Mouse (Mus musculus) frontal cortex, adult 2 months (tissue): ENCODE data around the gene Bcl2l12. TPM values are rescaled to one million over a fixed set of nuclear protein-coding genes. Genes with fewer than 3 reads are reported as not detected.
A peak's percentile ranks its signal among the peaks of the same experiment; 100 is the strongest.

Source experiments
- DNase-seq, 2 experiments: peaks; one replicate each; pipeline ENCODE4 v3.0.0; 2022; ENCODE audit warnings: low spot score in 1 of 2; ENCODE audit errors: extremely low spot score in 1 of 2
- polyA plus RNA-seq: library from polyadenylated mRNA; depleted of rRNA; stranded (reverse); fragments of >200 nt; gene quantifications from 2 replicates; pipeline ENCODE4 v1.2.3, GENCODE M21; 2012

The Bcl2l12 gene
- polyA plus RNA-seq, 1 experiment: 5.4 TPM

DNA sequence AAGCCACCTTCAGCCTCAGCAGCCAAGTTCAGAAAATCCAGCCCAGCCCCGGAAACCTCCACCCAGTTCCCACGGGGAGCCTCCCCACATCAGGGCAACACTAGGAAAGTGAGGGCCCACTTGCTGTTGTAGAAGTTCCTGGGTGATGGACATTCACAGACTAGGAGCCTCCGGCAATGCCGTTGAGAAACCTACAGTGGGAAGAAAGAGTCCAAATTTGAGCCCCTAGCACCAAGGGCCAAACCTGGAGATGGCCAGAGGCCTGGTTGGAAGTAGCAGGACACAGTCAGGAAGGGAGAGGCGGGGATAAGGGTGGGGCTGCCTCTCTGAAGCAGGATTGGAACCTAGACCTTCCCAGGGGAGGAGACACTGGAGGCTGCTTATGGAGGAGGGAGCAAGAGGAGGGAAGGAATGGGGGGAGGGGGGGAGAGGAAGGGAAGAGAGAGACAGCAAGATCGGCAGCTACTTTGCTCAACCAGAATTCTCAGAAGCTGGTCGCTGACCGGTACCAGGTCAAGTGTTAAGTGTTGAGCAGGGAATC, 20.6 kb upstream of the Bcl2l12 start:
- peak in 1 of 2 experiments; percentile 34 for DNase-seq

DNA sequence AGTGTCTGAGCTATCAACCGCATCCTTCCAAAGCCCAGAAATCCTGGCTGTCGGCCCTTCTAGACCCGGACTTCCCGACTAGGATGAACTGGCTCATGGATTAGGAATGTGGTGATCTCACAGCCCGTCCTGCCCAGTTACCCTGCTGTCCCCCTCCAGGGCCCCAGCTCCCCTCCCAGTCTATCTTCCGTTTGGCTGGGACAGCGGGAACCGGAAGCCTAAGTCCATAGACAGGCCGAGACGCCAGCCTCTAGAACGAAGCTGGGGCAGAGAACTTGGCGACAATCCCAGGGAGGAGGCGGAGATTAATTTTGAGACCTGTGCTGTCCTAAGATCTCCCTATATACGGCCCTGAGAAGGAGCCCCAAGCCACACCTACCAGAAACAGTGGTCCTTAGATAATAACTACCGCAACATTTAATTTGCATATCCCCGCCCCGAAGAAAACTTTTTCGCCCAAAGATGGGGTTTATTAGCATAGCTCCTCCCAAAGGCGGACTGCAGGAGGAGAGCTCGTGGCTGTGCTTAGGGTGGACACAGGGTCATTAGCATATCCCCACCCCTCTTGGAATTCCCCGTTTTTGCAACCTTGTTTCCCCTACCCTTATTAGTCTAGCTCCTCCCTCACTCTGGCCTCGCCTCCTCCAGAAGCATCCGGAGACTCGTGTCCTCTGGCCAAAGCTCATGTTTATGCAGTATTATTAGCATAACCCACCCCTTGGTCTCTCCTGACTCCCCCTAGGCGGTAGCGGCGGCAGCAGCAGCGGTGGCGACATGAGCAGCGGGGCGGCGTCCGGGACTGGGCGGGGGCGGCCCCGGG, 18.9 kb upstream of the Bcl2l12 start, which contains the start of gene Rras:
TSS of gene Rras (plus strand) at position 720 of the 820 bp plus-strand sequence.
- peak; percentile 87 to 93 for DNase-seq

DNA sequence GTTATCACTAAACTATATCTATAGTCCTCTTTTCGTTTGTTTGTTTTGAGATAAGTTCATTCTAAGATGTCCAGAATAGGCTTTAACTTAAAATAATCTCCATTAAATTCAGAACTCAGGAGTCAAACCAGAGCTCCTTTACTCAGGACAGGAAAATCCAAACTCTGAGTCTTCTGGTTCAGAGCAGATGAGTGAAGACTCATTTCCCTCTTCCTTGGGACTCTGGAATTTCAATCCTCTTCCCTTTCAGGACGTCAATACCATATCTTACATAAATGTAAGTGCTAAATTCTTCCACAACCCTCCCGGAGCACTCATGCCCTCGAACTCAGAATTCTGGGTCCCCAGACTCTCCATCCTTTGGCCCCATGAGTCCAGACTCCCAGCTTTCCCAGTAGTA, 18.2 kb upstream of the Bcl2l12 start:
- DNase-seq: no peak

DNA sequence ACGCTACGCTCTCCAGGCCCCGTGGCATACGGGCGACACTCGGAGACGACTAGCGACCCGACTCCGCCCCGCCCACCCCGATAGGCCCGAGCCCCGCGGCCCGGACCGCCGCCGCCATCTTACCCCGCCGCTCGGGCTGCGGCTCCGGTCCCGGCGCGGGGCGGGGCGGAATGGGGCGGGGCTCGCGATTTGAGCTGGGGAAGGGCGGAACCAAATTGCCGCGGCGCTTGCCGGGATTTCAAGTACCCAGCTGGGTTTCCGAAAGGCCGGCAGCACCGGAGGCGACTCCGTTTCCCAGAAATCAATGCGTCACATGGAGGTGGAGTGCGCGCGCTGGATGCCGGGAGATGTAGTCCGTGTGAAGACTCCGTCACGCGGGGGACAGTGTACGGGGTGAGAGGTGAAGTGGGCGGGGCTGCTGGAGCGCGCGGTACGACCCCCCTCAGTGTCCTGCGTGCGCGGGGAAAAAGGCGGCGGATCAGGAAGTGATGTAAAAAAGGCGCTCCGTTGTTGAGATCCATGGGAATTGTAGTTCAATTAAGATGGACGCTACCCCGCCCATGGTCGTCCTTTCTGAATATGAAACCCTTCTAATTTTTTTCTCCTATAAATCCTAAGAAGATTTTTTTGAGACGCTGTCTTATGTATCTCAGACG, 17.6 kb upstream of the Bcl2l12 start, which contains the start of gene Scaf1:
TSS of gene Scaf1 (minus strand) at position 407 of the 656 bp plus-strand sequence.
- peak; percentile 100 for DNase-seq

DNA sequence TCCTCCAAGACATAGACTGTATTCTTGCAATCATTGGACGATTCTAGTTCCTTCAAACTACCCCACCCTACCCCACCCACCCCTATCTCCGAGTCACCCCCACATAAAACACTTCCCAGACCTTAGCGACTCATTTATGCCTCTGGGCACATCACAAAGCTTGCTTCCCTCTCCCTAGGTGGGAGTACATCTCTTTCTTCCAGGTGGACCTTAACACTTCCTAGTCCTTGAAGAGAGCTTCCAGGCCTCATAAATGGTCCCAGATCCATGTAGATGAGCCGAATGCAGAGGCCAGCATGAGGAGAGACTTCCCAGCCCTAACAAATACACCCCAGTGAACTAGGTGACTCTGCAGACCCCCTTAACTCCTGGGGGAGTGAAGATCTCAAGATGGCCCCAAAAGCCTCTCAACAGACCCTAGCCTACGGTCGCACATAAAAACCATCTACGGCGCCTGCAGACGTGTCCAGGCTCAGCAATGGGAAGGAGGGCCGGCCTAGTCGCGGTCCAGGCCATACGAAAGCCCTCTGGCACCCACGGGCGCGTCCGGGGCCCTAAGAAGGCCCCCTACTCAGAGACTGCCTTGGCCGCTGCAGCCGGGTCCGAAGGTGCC, 16.9 kb upstream of the Bcl2l12 start:
- DNase-seq: no peak

DNA sequence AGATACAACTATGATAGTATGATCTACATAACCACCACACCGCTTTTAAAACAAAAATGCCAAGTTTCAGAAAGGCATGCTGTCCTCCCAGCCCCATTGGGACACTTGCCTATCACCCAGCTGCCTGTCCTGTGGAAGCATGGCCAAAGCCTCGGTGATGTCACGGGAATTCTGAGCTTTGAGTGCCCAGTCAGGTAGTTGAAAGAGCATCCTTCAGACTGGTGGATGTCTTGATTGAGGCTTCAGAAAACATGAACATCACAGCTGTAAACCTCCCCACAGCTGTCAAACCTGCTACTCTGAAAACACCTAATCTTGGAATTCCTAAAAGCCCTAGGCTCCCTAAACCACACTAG, 15.6 kb upstream of the Bcl2l12 start:
- DNase-seq: no peak

DNA sequence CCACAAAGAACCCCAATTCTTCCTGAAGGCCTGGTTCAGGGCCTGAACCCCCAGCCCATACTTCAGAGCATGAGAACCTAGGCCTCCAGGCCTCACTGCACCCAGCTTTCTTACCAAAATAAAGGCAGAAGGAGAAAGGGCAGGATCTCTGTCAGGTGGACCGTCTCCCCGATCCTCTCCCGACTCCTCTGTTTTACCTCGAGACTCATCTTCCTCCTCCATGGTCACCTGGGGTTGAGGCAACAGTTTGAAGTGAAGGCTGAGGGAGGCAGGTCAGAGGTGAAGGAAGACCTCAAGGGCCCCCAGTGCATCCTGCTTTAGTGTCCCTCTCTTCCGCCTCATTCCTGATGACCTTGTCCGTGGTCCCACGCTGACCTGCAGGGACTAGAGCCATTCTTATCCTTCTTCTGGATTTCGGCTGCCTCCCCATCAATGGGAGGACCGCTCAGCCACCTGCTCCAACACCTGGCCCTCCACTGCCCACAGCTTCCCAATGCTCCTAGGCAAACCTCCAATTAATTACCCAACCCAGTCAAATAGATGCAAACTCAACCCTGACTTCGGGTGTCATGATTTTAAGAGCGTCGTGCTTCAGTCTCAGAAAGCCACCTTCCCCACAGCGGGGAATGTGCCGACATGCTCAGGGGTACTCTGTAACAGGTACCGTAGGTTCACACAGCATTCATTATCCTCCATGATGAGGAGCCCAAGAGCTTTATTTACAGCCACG, 15.0 kb upstream of the Bcl2l12 start:
- no peak for DNase-seq

DNA sequence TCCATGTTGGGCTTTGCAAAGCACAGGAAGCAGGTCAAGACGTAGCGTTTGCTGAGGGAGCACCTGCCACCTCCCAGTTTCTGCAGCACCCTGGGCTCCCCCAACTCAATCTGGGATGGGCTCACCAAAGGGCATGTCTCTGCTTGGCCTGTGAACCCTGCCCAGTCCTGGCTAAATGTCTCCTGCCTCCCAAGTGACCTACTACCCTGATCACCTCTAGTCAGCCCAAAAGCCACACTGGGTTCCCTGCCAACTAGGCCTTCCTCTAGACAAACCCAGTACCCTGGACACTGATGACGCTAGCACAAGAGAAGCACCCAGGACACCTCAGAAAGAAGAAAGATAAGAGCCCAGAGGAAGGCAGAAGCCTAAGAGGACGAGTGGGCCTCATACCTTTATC, 14.3 kb upstream of the Bcl2l12 start:
- no peak for DNase-seq

DNA sequence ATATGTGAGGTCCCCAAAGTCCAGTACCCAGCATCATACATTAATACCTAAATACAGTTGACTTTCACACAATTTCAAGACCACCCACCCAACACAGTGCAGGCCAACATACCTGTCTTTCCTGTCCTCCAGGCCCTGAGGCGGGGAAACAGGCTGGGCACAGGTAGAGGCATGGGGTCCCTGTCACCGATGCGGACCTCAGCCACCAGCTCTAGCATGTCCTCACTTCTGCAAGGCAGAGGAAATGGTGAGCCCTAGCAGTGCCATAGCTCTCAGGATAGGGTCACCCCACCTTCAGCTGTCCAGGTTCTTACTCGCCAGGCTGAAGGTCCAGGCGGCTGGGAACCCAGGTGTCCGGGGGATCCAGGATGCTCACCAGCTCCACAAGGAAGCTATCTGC, 13.5 kb upstream of the Bcl2l12 start:
- no peak for DNase-seq

DNA sequence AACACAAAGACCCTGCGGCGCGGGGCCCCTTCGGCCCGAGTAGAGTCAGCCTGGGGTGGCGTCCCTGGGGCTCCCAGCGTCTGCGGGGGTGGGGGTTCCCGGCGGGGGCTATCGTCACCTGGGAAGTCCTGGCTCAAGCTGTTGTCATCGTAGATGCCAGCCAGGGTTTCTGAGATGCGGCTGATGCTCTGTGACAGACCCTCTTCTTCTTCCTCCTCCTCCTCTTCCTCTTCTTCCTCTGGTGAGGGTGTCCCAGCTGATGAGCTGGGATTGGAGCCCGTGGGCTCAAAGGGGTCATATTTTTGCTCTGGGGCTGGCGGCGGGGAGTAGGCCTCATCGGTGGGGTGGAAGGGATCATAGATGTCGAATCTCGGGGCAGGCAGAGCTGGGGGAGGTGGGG, 9.9 kb upstream of the Bcl2l12 start:
- DNase-seq: no peak

DNA sequence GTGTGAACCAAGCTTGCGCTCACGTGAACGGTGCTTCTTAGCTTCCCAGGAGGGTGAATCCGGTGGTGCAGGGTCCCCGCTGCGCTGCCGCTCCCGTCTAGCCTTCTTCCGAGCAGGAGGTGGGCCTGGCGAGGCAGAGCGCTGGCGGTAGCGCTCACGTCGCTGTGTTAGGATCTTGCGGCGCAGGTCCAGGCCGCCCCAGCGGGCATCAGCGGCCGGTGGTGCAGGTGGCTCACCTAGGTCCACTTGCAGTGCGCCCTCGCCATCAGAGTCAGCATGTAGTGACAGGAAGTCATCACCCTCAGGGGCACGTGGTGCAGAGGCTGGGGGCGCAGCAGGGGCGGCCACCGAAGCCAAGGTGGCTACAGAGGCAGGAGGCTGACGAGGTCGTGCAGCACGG, 9.3 kb upstream of the Bcl2l12 start:
- DNase-seq: no peak

DNA sequence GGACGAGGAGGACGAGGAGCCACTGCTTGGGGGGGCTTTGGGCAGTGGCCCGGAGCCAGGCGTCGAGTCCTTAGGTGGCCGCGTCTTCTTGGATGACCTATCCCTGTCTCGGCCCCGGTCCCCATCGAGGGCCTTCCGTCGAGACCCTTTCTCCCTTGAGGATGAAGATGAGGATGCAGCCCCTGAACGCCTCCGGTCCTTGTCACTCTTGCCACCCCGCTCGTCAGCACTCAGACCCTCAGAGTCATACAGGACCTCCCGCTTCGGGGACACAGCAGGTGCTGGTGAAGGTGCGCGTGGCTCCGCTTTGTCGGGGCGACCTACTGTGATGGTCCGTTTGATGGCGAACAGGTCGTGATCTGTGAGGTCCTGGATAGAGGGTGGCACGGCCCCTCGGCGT, 8.6 kb upstream of the Bcl2l12 start:
- DNase-seq: no peak

DNA sequence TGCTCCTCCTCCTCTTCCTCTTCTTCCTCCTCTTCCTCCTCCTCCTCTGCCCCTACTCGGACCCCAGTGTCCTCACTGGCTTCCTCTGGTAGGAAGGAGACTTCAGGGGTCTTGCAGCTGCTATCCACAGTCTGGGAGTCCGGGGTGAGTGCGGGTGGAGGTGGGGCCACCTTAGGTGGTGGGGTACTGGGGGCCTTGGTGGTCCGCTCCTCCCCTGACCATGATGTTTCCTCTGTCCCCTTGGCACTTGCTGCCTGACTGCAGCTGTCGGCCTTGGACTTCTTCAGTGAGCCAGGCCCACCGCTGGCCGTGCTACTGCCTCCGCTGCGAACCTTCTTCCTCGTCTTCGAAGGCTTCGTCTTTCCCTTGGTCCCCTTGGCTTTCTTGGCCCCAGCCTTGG, 8.0 kb upstream of the Bcl2l12 start:
- DNase-seq: no peak

DNA sequence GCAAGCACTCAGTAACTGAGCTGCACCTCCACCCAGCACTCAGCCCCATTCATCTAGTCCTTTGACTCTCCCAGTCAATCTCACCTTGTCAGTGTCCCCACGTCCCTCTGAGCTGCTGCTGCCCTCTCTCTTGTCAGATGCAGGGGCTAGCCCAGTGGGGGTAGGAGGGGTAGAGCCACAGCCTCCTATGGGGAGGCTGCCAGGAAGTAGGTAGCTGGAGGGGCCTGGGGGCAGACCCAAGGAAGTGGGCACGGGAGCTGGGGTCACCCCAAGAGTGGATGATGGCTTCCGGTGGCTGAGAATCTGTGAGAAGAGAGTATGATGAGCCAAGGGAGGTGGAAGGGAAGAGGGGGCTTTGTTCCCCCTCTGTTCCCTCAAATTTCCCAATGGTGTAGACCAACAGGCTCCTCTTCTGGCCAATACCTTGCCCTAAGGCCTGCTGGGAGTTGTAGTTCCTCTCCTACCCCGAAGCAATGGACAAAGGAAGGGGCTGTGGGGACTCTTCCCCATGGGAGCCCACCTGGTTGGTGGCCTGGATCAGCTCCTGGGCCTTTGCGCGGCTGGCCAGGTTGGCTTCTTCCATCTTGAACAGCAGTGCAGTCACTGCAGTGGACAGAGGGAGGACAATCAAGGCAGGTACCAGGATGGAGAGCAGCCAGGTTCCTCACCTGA, 6.9 kb upstream of the Bcl2l12 start:
- no peak for DNase-seq

DNA sequence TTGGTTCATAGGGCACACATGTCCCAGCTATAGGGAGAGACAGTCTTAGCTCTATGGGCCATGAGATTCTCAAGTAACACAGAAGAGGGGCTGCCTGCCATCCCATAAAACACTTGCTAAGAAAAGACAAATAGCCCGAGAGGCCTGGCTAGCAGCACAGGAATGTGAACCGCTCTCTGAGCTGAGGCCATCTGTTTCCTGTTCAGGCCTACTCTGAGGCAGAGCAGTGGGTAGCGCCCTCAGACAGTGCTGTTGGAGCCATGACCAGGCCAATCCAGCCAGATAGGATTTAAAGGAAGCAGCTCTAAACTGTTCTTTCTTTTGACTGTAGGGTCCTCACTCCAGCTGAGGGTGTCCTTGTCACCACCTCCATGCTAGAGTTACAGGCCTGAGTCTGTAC, 6.0 kb upstream of the Bcl2l12 start:
- DNase-seq: no peak

DNA sequence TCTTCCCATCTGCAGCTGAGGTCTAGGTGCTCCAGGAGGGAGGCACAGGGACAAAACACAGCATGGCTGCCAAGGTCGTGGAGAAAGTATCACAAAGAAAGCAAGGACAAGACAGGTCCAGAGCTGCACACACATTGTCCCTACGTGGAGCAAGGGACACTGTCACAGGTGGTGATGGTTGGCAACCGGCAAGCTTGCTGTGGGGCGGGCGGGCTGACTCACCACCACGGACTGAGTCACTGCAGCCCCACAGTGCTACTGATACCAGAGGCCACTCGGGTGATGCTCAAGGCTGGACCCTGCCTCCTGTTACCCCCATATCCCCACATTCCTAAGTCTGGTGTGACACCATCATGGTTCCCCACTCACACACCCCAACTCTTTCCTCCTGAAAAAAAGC, 3.9 kb upstream of the Bcl2l12 start:
- DNase-seq: no peak

DNA sequence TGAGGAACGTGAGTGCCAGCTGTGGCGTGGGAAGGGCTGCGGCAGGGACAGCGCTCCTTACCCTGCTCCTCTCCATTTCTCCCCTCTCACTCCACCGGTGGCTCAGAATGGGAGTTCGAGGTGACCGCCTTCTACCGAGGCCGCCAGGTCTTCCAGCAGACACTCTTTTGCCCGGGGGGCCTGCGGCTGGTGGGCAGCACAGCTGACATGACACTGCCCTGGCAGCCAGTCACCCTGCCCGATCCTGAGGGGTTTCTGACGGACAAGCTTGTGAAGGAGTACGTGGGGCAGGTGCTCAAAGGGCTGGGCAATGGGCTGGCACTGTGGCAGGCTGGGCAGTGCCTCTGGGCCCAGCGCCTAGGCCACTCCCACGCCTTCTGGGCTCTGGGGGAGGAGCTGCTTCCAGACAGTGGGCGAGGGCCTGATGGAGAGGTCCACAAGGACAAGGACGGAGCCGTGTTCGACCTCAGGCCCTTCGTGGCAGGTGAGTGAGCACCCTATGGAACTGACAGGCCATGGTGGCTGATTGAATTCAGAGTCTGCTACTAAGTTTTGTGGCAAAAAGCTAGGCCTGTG, 2.1 kb upstream of the Bcl2l12 start:
- no peak for DNase-seq

DNA sequence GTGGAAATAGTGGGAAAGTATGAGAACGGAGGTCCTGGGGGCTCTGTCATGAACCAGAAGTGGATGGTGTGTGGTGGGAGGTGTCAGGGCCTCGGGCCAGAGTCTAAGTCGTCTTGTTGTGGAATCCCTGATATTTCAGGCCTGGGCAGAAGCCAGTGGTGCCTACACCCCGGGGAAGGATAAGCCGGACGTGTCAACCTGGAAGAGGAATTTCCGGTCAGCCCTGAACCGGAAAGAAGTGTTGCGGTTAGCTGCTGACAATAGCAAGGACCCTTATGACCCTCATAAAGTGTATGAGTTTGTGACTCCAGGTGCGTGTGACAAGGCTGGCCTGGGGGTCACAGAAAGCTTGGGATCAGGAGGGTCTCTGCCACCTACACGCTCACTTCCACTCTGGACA, 1.2 kb upstream of the Bcl2l12 start:
- DNase-seq: no peak

DNA sequence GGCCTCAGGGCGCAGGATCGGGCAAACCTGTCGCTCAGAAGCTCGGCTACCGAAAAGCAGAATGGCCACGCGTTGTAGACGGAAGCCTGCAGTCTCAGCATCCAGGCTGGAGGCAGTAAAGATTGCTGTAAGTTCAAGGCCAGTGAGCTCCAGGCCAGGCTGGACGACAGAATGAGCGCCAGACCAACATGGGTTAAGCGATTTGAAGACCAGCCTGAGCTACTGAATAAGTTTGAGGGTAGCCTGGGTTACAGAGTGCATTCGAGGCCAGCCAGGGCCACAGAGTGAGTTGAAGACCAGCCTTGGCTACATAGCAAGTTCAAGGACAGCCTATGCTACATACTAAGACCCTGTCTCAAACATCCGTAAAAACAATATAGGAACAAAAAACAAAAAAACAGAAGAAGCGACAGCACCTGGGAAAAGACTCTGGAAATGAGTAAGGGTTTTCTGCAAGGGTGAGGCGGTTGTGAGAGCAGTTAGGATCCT, 528 bp downstream of the Bcl2l12 start:
- no peak for DNase-seq
